Mouse (Mus musculus) ovary, postnatal 14 days (tissue): Measurements from ENCODE around the gene Prpf3.
"Not testable (repeated sequence)": the region's sequence is repeated elsewhere in the genome, so short reads cannot be mapped to it uniquely, and the experiment has no call there.

Experiments used
- DNase-seq: peaks from one replicate; pipeline ENCODE4 v3.0.0; 2022; ENCODE audit warnings: low spot score

Prpf3 gene

GRCm38 (mm10) chr3:95820046-95821010, 35.4 kb downstream of the Prpf3 start:
- peak; percentile 5 for DNase-seq

GRCm38 (mm10) chr3:95819351-95819985, 36.2 kb downstream of the Prpf3 start:
- peak; percentile 98 for DNase-seq

GRCm38 (mm10) chr3:95818571-95819288, 37.0 kb downstream of the Prpf3 start, which contains the start of gene Rprd2:
Gene Rprd2, minus strand, starts transcription at chr3:95818863.
- peak; percentile 69 for DNase-seq

GRCm38 (mm10) chr3:95818026-95818511, 37.6 kb downstream of the Prpf3 start:
- peak; percentile 29 for DNase-seq

- DNase-seq = no peak
These were observed 39.0 kb downstream of the Prpf3 start for GRCm38 (mm10) chr3:95816681-95817080.

- DNase-seq = no peak
These were observed 47.3 kb downstream of the Prpf3 start for GRCm38 (mm10) chr3:95808384-95808783.

- not testable (repeated sequence) for DNase-seq
These were observed 48.1 kb downstream of the Prpf3 start for GRCm38 (mm10) chr3:95807630-95808029.

GRCm38 (mm10) chr3:95806677-95807076, 49.0 kb downstream of the Prpf3 start:
- no peak for DNase-seq

GRCm38 (mm10) chr3:95803851-95804250, 51.8 kb downstream of the Prpf3 start:
- DNase-seq = no peak

- DNase-seq = no peak
These were observed 56.9 kb downstream of the Prpf3 start for GRCm38 (mm10) chr3:95798756-95799155.

GRCm38 (mm10) chr3:95794299-95794698, 61.4 kb downstream of the Prpf3 start:
- DNase-seq = no peak

GRCm38 (mm10) chr3:95793662-95794061, 62.0 kb downstream of the Prpf3 start:
- DNase-seq = no peak

- no peak for DNase-seq
These were observed 70.2 kb downstream of the Prpf3 start for GRCm38 (mm10) chr3:95785501-95785900.
